Mouse (Mus musculus) olfactory bulb, adult 2 months (tissue): ENCODE data around the gene Rhot2.
A peak's percentile ranks its signal among the peaks of the same experiment; 100 is the strongest.

Experiments
- CTCF ChIP-seq: fragments of 200-500 bp; IDR thresholded peaks from 2 replicates; pipeline ENCODE4 v1.5.1; 2012; ENCODE audit warnings: low read depth, mild to moderate bottlenecking, low read length, moderate library complexity; ENCODE audit not compliant: insufficient read depth
- POLR2A ChIP-seq: fragments of 200-500 bp; IDR thresholded peaks from 2 replicates; pipeline ENCODE4 v1.6.1; 2012; ENCODE audit warnings: mild to moderate bottlenecking, low read depth, low read length, moderate library complexity; ENCODE audit not compliant: insufficient read depth

DNA sequence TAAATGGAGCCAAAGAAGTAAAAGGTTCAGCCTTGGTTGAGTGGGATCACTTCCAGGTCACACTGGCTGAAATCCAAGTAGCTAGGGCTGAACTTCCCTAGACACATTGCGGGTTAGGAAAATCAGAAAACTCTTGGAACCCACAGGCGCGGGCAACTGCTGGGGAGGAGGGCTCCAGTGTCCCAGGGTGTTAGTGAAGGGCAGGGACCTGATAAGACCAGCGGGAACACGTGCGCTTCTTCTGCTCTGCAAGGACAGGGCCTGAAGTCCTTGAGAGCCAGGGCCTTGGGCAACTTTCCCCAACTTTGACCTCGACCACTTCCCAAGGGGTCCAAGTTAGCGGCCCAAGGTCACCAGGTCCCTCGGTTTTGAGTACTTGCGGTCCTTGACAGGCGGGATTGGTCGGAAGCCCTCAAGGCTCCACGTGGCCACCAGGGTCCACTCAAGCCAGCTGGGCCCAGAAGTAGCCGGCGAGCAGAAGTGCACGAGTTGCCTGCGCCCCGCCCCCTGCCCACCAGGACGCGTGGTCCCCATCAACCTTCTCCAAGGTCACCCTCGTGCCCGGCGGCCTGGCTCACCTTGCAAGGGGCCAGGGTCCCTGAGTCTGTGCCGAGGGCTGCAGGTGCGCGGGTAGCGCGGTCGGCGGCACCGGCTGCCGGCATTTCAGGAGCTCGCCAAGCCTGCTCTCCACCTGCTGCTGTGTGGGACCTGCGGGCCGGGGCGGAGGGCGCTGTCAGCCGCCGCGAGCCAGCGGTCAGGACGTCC, 23.4 kb upstream of the Rhot2 start:
- TF ChIP-seq CTCF: 0 out of 2 replicates have a peak, but pooled peaks have one; percentile 3
- TF ChIP-seq POLR2A: no peak
